Mouse (Mus musculus): Measurements from ENCODE around the gene Alkbh2. TPM values are rescaled to one million over a fixed set of nuclear protein-coding genes. Genes with fewer than 3 reads are reported as not detected.

Alkbh2 gene
- total RNA-seq, 2 experiments from 2014 or later = 0.28 to 0.61 TPM

DNA sequence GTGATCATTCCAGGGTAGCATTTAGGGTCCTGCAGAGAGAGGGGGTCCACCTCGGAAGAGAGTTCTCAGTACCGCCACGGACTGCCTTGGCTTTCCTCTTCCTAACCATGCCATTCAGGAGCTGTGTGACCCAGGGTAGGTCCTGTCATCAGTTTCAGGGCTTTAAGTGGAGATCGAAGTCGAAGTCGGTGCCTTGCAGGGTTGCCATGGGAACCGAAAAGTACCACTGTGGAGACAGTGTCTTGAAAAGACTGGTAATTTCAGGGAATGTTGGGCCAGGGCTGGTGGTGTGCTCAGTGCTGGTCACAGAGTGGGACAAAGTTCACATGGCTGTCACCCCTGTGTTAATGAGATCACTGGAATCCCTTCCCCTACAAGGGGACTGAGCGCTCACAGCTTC is 51.0 kb downstream of the Alkbh2 start:
- Histone ChIP-seq H3K27ac (no peak overlapping the region), H3K4me3 (no peak overlapping the region)
- DNase-seq = no peak
- intact Hi-C loops (cut with DNase I) = no loop called here
- no peak for TF ChIP-seq CTCF (IDR thresholded peaks at IDR 0.05)

Other genes starting within 250 kb of the Alkbh2 start
- gene Coro1c, start 219.5 kb downstream of the Alkbh2 start, total RNA-seq (2021) = 10 to 100 TPM in 1 of 2 experiments, 1 to 10 TPM in 1; 7.8 to 11.8 TPM
- 1 to 10 TPM; 6.1 to 7.2 TPM for gene Ssh1, start 134.3 kb downstream of the Alkbh2 start, total RNA-seq (2021)
- gene Dao, start 124.5 kb downstream of the Alkbh2 start, total RNA-seq (2021) = not detected
- gene Usp30, start 62.8 kb downstream of the Alkbh2 start, total RNA-seq (2021) = 1 to 10 TPM; 8.4 to 9.3 TPM
- gene Svop, start 36.6 kb downstream of the Alkbh2 start, total RNA-seq (2021) = not detected
- 10 to 100 TPM in 1 of 2 experiments, 1 to 10 TPM in 1; 9.2 to 10.5 TPM for gene Ung, start 2.2 kb upstream of the Alkbh2 start, total RNA-seq (2021)
- 100 to 1,000 TPM; 177 to 191 TPM for gene Acacb, start 18.3 kb upstream of the Alkbh2 start, total RNA-seq (2021)
- gene Foxn4, start 145.6 kb upstream of the Alkbh2 start, total RNA-seq (2021) = not detected
- gene Myo1h, start 160.9 kb upstream of the Alkbh2 start, total RNA-seq (2021) = under 1 TPM in 1 of 2 experiments, not detected in 1; 0.39 TPM

Data from gastrocnemius, adult 2 months (tissue).